Mouse (Mus musculus): ENCODE measurements around the gene Ankrd28.

Gene Ankrd28

GRCm38 (mm10) chr14:31653101-31653875 is 177.2 kb downstream of the Ankrd28 start:
- in situ Hi-C loops (cut with MboI, MseI), result loop anchor here (5.0 kb wide), 1 partner anchor 134 kb away; no protein-coding TSS in a partner anchor

- in situ Hi-C loops (cut with MboI, MseI), result loop anchor here (5.0 kb wide), 1 partner anchor 135 kb away; no protein-coding TSS in a partner anchor
Observed at GRCm38 (mm10) chr14:31652624-31653023, 177.8 kb downstream of the Ankrd28 start.

- in situ Hi-C loops (cut with MboI, MseI), result loop anchor here (5.0 kb wide), 1 partner anchor 135 kb away; no protein-coding TSS in a partner anchor
Observed at GRCm38 (mm10) chr14:31652106-31652505, 178.3 kb downstream of the Ankrd28 start.

- in situ Hi-C loops (cut with MboI, MseI), result loop anchor here (5.0 kb wide), 1 partner anchor 136 kb away; no protein-coding TSS in a partner anchor
Observed at GRCm38 (mm10) chr14:31651206-31651605, 179.2 kb downstream of the Ankrd28 start.

- in situ Hi-C loops (cut with MboI, MseI), result loop anchor here (5.0 kb wide), 1 partner anchor 137 kb away; no protein-coding TSS in a partner anchor
Observed at GRCm38 (mm10) chr14:31650347-31650746, 180.1 kb downstream of the Ankrd28 start.

Data from T-helper 2 cell (primary cell).